Mouse (Mus musculus) intestine, embryonic 16.5 days (tissue): Measurements from ENCODE around the gene Cad. TPM values are rescaled to one million over a fixed set of nuclear protein-coding genes. Genes with fewer than 3 reads are reported as not detected.

Source experiments
- ATAC-seq: fragments of 200-750 bp; cut with Nextera tagmentation; 2 replicates; pipeline ENCODE4 v1.8.0; 2017; ENCODE audit warnings: moderate TSS enrichment, moderate library complexity
- H3K27ac ChIP-seq: fragments of 300-500 bp; sonication (generic); 2 replicates; pipeline ENCODE4 v1.5.1; 2014; ENCODE audit warnings: mild to moderate bottlenecking, low read length
- H3K27me3 ChIP-seq: fragments of 300-500 bp; sonication (generic); replicated peaks from 2 replicates; pipeline ENCODE4 v1.6.1; 2014; ENCODE audit warnings: low read length, control low read depth, mixed read lengths; ENCODE audit not compliant: control insufficient read depth, insufficient read depth
- H3K36me3 ChIP-seq: fragments of 300-500 bp; sonication (generic); 2 replicates; pipeline ENCODE4 v1.6.1; 2014; ENCODE audit warnings: low read length, control low read depth; ENCODE audit not compliant: control insufficient read depth, insufficient read depth
- H3K4me1 ChIP-seq: fragments of 300-500 bp; sonication (generic); 2 replicates; pipeline ENCODE4 v1.6.1; 2014; ENCODE audit warnings: low read length, control low read depth, mixed read lengths; ENCODE audit not compliant: control insufficient read depth, insufficient read depth
- H3K4me2 ChIP-seq: fragments of 300-500 bp; sonication (generic); 2 replicates; pipeline ENCODE4 v1.6.1; 2014; ENCODE audit warnings: low read depth, low read length, control low read depth
- H3K4me3 ChIP-seq: fragments of 300-500 bp; sonication (generic); 2 replicates; pipeline ENCODE4 v1.5.1; 2014; ENCODE audit warnings: mild to moderate bottlenecking, low read length
- H3K9ac ChIP-seq: fragments of 300-500 bp; sonication (generic); 2 replicates; pipeline ENCODE4 v1.6.1; 2014; ENCODE audit warnings: low read depth, low read length
- H3K9me3 ChIP-seq: fragments of 300-500 bp; sonication (generic); 2 replicates; pipeline ENCODE4 v1.6.1; 2016; ENCODE audit warnings: low read length, control low read depth; ENCODE audit not compliant: control insufficient read depth
- WGBS: fragments of 180-500 bp; shearing (Covaris S2); extraction: QIAGEN DNeasy Blood & Tissue Kit; methylation state at CpG from one replicate; pipeline ENCODE4 v1.1.7; 2014; 5-methylcytosine and 5-hydroxymethylcytosine counted together
- polyA plus RNA-seq: library from polyadenylated mRNA; unstranded; fragments of >200 nt; fragmentation: Nextera tagmentation; extraction: Ambion mirVana; gene quantifications from 2 replicates; pipeline ENCODE4 v1.2.1, GENCODE M21; 2015

Cad gene
- polyA plus RNA-seq, 1 experiment from 2014 or later: 16.8 TPM

DNA sequence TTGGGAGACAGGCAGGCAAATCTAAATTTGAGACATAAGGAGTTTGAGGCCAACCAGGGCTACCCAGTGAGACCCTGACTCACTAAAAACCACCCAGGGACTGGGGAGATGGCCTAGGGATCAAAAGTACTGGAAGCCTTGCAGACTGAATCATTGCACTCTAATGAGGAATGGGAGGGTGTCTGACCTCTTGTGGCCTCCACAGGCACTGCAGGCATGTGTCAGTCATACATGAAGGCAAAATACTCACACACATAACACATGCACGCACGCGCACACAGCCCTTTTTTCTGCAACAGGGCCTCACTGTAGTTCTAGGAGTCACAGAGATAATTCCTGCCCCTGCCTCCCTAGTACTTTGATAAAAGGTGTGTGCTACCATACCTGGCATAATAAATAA, 26.8 kb downstream of the Cad start:
- H3K36me3 ChIP-seq: peaks cover 21% of the 10 kb centered on the region
- no peak for ATAC-seq
- H3K4me3 ChIP-seq: no peak overlapping the region
- H3K27me3 ChIP-seq: no peaks in the 10 kb centered on the region
- H3K27ac ChIP-seq: no peak overlapping the region
- WGBS: 74% methylated on average over 3 of the region's 3 CpGs
- H3K9me3 ChIP-seq: no peaks in the 10 kb centered on the region
- H3K9ac ChIP-seq: no peak overlapping the region
- H3K4me2 ChIP-seq: no peak overlapping the region
- 0 out of 2 replicates have a peak, but pooled peaks cover 6% of the 10 kb centered on the region for H3K4me1 ChIP-seq

DNA sequence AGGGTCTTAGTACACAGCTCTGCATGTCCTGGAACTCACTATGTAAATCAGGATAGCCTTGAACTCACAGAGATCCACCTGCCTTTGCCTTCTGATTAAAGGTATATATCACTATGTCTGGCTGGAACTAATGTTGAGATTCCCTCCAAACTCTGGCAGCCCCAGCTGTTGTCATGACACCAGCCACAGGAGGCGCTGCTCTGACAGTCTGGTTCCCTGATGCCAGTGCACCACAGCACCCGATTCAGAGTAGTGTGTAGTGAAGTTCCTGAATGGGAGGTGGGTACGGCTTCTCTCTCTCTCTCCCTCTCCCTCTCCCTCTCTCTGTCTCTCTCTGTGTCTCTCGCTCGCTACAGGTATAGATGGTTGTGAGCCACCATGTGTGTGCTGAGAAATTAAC, 27.8 kb downstream of the Cad start:
- H3K4me2 ChIP-seq: no peak overlapping the region
- no peaks in the 10 kb centered on the region for H3K27me3 ChIP-seq
- no peak overlapping the region for H3K27ac ChIP-seq
- H3K9ac ChIP-seq: no peak overlapping the region
- no peak overlapping the region for H3K4me3 ChIP-seq
- no peaks in the 10 kb centered on the region for H3K9me3 ChIP-seq
- 0 out of 2 replicates have a peak, but pooled peaks have one; percentile 23 for ATAC-seq
- peaks cover 12% of the 10 kb centered on the region; the same call in 1 of the 2 replicates for H3K36me3 ChIP-seq
- 20% methylated on average over 5 of the region's 5 CpGs for WGBS
- H3K4me1 ChIP-seq: 0 out of 2 replicates have a peak, but pooled peaks cover 7% of the 10 kb centered on the region

DNA sequence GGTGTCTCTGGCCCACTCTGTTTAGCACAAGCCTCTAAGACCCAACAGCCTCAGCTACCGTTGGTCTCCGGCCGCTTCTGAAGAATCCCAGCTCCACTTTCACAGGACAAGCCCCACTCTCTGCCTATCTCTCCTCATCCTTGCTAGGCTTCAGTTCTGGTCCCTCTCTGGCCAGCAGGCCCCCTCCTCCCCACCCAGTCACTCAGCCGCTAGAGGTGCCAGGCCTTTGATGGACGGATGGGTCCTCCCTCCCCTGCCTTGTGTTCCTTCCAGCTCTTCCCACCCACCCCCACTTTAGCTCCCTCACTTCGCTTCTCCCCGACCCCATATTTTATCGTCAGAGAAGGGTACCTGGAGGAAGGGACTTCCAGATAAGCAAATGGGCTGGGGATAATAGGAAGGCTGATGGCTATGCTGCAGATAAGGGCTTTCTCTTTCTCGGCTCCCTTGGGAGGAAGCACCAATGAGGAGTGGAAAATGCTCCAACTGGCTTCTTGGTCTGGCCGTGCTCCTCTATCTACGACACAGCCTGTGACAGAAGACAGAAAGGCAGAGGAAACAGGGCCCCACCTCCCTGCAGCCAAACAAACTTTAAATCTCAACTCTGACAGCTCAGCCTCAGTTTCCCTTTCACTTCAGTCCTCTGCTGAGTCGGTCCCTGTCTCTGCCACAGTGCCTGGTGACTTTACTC, 28.5 kb downstream of the Cad start:
- Histone ChIP-seq H3K9me3 (no peaks in the 10 kb centered on the region), H3K36me3 (peaks cover 6% of the 10 kb centered on the region; the same call in 1 of the 2 replicates), H3K27ac (no peak overlapping the region), H3K9ac (no peak overlapping the region; the same call in 1 of the 2 replicates), H3K4me1 (0 out of 2 replicates have a peak, but pooled peaks cover 7% of the 10 kb centered on the region), H3K4me3 (no peak overlapping the region), H3K27me3 (no peaks in the 10 kb centered on the region; the same call in 1 of the 2 replicates), H3K4me2 (no peak overlapping the region)
- ATAC-seq: no peak
- 19% methylated on average over 12 of the region's 12 CpGs for WGBS

DNA sequence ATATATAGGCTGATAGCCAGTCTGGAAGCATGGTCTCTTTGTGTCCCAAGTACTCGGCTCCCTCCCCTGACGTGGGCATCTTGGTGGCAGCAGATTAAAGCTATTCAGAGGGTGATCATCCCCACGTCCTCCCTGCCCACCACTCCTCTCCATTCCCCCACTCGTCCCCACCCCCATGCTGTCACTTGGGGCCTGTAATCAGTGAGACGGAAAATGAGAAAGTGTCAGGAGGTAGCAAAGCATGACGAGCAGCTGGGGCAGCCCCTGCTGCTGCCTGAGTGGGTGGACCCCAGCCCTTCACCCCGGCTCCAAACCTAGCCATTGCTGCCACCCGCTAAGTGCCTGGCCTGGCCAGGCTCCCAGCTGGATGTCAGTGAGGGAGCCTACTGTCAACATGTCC, 29.4 kb downstream of the Cad start:
- Histone ChIP-seq H3K4me1 (0 out of 2 replicates have a peak, but pooled peaks cover 7% of the 10 kb centered on the region), H3K27ac (no peak overlapping the region), H3K36me3 (0 out of 2 replicates have a peak, but pooled peaks cover 2% of the 10 kb centered on the region), H3K4me2 (no peak overlapping the region), H3K4me3 (no peak overlapping the region), H3K9ac (no peak overlapping the region), H3K9me3 (no peaks in the 10 kb centered on the region), H3K27me3 (peaks cover 6% of the 10 kb centered on the region; the same call in 1 of the 2 replicates)
- ATAC-seq: no peak
- 24% methylated on average over 8 of the region's 8 CpGs for WGBS

DNA sequence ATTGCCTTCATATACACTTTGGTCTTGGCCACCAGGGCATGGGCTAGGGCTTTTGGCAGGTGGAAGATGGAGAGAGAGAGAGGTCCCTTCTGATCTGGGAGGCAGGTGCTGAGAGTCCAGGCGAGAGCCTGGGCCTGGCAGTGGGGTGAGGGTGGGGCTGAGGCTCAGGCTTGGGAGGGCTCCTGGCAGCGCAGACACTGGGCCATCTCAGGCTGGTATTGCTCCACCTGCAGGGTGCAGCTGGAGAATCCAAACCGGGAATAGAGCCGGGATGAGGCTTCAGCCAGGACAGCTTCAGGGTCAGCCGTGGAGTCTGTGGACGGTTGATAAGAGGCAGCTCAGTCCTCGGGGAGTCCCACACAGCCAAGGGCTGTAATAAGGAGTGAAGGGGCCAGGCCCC, 32.0 kb downstream of the Cad start:
- peaks cover 30% of the 10 kb centered on the region for H3K27me3 ChIP-seq
- H3K9ac ChIP-seq: no peak overlapping the region
- H3K9me3 ChIP-seq: no peaks in the 10 kb centered on the region
- no peak overlapping the region for H3K4me3 ChIP-seq
- ATAC-seq: 0 out of 2 replicates have a peak, but pooled peaks have one; percentile 36
- no peak overlapping the region for H3K4me2 ChIP-seq
- H3K4me1 ChIP-seq: 0 out of 2 replicates have a peak, but pooled peaks cover 7% of the 10 kb centered on the region
- H3K27ac ChIP-seq: no peak overlapping the region
- 27% methylated on average over 7 of the region's 7 CpGs for WGBS
- no peaks in the 10 kb centered on the region for H3K36me3 ChIP-seq

DNA sequence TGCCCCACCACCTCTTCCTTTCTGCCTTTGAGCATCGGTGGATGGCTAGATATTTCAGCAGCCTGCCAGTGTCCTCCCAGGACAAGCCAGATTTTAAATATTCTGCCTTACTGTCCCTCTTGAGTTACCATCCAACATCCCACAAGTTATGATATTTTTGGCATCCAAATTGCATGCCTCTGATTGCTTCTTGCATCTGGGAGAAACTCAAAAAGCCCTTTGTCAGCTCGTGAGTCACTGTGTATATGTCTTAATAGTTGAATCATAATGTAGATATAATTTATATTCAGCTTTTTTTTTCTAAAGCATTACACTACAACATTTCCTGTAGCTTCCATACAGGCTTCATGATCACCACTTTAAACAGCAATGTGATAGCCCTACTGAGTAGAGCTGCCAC, 32.6 kb downstream of the Cad start:
- no peak for ATAC-seq
- 0 out of 2 replicates have a peak, but pooled peaks cover 7% of the 10 kb centered on the region for H3K4me1 ChIP-seq
- H3K4me3 ChIP-seq: no peak overlapping the region
- H3K9me3 ChIP-seq: no peaks in the 10 kb centered on the region
- 73% methylated on average over 2 of the region's 2 CpGs for WGBS
- H3K27me3 ChIP-seq: peaks cover 35% of the 10 kb centered on the region
- no peak overlapping the region for H3K9ac ChIP-seq
- no peak overlapping the region for H3K27ac ChIP-seq
- H3K36me3 ChIP-seq: no peaks in the 10 kb centered on the region
- no peak overlapping the region for H3K4me2 ChIP-seq

DNA sequence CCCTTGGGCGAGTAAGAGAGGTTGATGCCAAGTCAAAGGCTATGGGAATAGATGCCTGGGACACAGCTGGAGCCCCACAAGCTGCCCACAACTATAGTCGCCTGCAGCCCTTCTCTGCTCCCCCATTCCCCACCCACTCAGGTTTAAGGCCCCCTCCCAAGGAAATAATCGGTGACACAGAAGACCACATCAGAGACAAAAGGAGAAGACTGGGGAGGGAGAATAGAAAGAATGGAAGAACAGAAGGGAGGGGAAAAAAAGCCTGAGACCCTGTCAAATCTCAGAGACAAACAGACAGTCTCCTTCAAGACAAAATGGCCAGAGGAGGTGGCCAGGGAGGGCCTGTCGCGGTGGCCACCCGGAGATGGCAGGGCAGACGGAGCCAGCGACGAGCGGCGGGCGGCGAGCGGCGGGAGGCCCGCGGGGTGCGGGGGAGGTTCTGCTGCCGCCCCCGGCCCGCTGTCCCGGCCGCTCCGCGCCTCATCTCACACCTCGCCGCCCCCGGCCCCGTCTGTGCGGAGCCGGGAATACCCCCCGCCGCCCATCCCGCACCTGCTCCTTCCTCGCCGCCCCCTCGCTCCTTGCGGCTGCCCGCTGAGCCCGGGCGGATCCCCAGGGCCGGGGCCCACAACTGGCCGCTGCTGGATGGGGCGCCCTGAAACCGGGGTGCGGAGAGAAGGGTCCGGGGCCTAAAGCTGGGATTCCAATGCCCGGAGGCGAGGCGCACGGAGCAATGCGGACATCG, 37.8 kb downstream of the Cad start:
- WGBS: 4% methylated on average over 31 of the region's 53 CpGs
- ATAC-seq: no peak

DNA sequence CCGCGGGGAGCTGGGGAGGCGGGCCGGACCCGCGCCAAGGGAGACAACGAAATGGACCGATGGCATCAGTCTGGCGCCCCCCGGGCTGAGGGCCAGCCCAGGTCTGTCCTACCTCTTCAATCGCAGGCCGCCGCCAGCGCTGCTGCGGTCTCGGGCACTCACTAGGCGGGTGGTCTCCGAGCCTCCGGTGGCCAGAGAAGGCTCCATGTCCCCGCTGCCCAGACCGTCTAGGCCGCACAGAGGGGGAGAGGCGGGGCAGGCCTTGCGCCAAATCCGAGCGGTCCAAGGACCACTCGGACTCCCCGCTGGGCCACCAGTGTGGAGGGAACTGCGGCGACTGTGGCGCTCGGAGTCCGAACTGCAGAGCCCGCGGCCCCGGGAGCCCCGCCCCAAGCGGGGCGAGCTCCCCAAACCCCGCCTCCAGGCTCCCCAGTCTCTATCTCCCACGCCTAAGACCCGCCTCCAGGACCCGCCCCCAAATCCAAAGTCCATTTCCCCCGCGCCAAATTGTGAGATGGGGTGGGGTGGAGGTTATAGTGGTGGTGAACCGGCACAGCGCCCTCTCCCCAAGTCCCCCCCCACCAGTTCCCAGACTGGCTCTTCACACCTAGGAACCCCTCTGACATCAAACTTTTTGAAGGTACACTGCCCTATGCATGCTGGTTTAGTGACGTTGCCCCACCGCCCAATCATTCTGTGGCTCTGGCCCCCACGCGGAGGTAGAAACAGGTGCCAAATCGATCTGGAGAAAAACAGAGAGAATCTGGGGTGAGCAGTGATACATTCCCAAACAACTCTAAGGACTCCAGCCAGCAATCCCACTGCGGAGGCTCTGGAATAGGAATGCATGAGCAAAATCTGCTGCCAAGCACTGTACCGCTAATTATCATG, 38.8 kb downstream of the Cad start:
- Histone ChIP-seq H3K4me3 (peak overlapping the region; percentile 56), H3K27me3 (peaks cover 88% of the 10 kb centered on the region), H3K36me3 (no peaks in the 10 kb centered on the region; the same call in 1 of the 2 replicates), H3K9ac (peak overlapping the region; percentile 55), H3K9me3 (no peaks in the 10 kb centered on the region), H3K27ac (no peak overlapping the region), H3K4me1 (peaks cover 31% of the 10 kb centered on the region), H3K4me2 (peak overlapping the region; percentile 88)
- WGBS: under 1% methylated on average over 50 of the region's 54 CpGs
- peak; percentile 87 for ATAC-seq

More for the DNA sequence above, 37.8 kb downstream of the Cad start:
- H3K27me3 ChIP-seq: peaks cover 82% of the 10 kb centered on the region
- peak overlapping the region; percentile 55; the same call in 1 of the 2 replicates for H3K9ac ChIP-seq
- no peaks in the 10 kb centered on the region; the same call in 1 of the 2 replicates for H3K36me3 ChIP-seq
- H3K4me1 ChIP-seq: peaks cover 31% of the 10 kb centered on the region
- H3K4me2 ChIP-seq: peak overlapping the region; percentile 88
- no peaks in the 10 kb centered on the region for H3K9me3 ChIP-seq
- H3K4me3 ChIP-seq: peak overlapping the region; percentile 56
- H3K27ac ChIP-seq: no peak overlapping the region
